Mouse (Mus musculus) splenic B cell, adult 2 months (primary cell): Measurements from ENCODE around the gene Arpc4.

Source experiments
- DNase-seq: peaks from one replicate; pipeline ENCODE4 v3.0.0-alpha.2; 2011; ENCODE audit warnings: low read depth, low spot score
- H3K27me3 ChIP-seq: 2 replicates; pipeline ENCODE4 v1.6.1; 2012; ENCODE audit warnings: mild to moderate bottlenecking, low read length, moderate library complexity, mixed read lengths; ENCODE audit not compliant: control insufficient read depth, poor library complexity, insufficient read depth, severe bottlenecking
- H3K36me3 ChIP-seq: 2 replicates; pipeline ENCODE4 v1.6.1; 2012; ENCODE audit warnings: mild to moderate bottlenecking, low read length, moderate library complexity, mixed read lengths; ENCODE audit not compliant: control insufficient read depth, poor library complexity, insufficient read depth, severe bottlenecking

Arpc4 gene

DNA sequence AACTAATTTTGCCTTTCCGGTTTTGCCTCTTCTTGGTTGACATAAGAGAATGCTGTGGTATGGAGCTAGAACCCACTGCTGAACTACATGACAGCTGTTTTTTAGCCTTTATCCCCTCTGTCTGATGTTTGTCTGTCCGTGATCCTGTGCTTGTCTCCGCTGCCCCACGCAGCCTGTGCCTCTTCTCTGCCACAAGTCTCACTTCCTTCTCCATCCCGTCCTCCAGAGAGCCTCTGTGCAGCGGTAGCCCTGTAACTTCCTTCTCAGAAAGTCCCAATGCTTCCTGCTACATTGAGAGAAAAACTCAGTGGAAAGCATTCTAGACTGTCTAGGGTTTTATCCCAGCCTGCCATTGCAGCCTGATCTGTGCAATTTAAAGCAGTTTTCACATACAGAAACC lies 1.3 kb downstream of the Arpc4 start:
- H3K27me3 ChIP-seq = no peaks in the 10 kb centered on the region
- H3K36me3 ChIP-seq = peaks cover 18% of the 10 kb centered on the region
- peak; percentile 58 for DNase-seq

DNA sequence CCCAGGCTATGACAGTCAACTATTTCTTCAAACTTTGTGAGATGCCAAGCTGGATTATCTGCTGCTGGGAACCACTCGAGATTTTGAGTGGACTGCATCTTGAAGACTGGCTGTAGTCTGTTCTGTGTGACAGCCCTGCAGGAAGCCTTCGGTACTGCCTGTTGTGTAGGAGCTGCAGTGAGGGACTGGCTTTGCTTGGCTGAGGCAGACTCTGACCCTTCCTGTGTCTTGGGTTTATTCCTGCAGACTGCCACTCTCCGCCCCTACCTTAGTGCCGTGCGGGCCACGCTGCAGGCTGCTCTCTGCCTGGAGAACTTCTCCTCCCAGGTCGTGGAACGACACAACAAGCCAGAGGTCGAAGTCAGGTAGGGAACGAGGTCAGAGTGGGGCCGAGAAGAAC lies 2.6 kb downstream of the Arpc4 start:
- peaks cover 23% of the 10 kb centered on the region for H3K36me3 ChIP-seq
- no peaks in the 10 kb centered on the region for H3K27me3 ChIP-seq
- no peak for DNase-seq

GRCm38 (mm10) chr6:113384351-113384927 lies 6.5 kb downstream of the Arpc4 start:
- no peak for DNase-seq
- Histone ChIP-seq H3K27me3 (no peaks in the 10 kb centered on the region), H3K36me3 (peaks cover 31% of the 10 kb centered on the region)

GRCm38 (mm10) chr6:113385160-113385714 lies 7.3 kb downstream of the Arpc4 start:
- H3K27me3 ChIP-seq = no peaks in the 10 kb centered on the region
- DNase-seq = no peak

GRCm38 (mm10) chr6:113386025-113386424 lies 8.1 kb downstream of the Arpc4 start:
- no peak for DNase-seq
- H3K36me3 ChIP-seq = peaks cover 31% of the 10 kb centered on the region
- no peaks in the 10 kb centered on the region for H3K27me3 ChIP-seq

More at GRCm38 (mm10) chr6:113385160-113385714, 7.3 kb downstream of the Arpc4 start:
- peaks cover 34% of the 10 kb centered on the region for H3K36me3 ChIP-seq

GRCm38 (mm10) chr6:113388960-113389359 lies 11.0 kb downstream of the Arpc4 start, which contains the start of gene Ttll3:
Gene Ttll3 (plus strand): TSS chr6:113389260.
- Histone ChIP-seq H3K27me3 (no peaks in the 10 kb centered on the region), H3K36me3 (peaks cover 20% of the 10 kb centered on the region)
- DNase-seq = no peak

GRCm38 (mm10) chr6:113390715-113391114 lies 12.8 kb downstream of the Arpc4 start:
- Histone ChIP-seq H3K36me3 (peaks cover 12% of the 10 kb centered on the region), H3K27me3 (no peaks in the 10 kb centered on the region)
- DNase-seq = no peak

DNA sequence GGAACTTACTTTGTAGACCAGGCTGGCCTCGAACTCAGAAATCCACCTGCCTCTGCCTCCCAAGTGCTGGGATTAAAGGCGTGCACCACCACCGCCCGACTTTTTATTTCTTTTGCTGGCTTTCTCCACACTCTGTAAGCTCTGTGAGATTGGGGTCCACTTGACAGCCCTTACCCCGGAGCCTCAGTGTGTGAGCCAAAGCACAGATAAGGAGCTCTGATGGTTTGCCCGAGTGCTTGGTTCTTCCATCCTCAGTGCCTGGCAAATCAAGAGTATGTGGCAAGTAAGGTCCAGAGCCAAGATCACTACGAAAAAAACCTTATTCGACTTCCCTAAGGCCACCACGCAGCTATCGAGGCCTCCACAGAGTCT lies 14.1 kb downstream of the Arpc4 start:
- Histone ChIP-seq H3K27me3 (no peaks in the 10 kb centered on the region), H3K36me3 (peaks cover 12% of the 10 kb centered on the region)
- no peak for DNase-seq

DNA sequence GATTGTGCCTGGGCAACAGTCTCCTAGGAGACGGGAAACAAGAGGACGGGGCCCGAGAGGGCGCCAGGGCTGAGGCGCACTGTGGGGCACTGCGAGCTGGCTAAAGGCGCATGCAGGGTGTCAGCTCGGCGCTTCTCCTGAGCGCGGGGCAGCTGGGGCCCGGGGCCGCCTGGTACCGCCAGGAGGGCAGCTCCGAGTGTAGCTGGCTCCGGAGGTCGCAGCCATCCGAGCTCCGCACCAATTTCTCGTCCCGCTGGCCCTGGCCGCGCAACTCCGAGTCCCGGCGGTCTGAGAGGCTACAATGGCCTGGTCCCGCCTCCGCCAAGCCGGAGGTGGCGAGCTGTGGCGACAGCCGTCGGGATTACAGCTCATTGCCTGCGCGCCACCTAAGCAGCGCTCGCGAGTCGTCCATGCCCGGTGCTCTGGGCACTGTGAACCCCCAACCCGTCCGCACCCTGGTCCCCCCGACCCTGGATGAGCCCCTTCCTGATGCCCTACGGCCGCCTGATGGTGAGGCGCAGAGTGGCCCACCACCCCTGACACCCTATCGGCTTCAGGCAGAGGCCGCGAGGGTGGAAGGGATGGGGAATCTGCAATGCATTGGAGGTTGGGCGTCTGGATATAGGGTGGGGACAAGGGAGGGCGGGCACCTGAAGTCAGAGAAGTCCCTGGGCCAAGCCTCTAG lies 14.6 kb downstream of the Arpc4 start:
- no peak for DNase-seq
- Histone ChIP-seq H3K36me3 (peaks cover 8% of the 10 kb centered on the region), H3K27me3 (no peaks in the 10 kb centered on the region)

DNA sequence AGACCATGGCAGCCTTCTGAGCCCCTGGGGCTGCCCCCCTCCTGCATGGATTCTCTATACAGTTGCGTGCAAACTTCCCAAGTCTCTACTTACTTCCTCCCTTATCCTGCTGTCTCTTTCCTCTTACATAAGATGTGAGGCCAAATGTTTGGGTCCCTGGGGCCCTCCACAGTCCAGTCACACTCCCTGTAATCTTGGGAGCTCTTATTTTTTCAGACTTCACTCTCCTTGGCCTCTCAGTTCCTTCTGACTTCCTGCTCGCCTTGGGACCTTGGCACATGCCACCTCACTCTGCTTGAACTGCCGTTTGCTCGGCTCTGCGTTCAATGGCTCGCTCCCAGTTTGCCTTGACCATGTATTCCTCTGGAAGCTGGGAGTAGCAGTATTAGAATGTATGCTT lies 16.0 kb downstream of the Arpc4 start:
- peaks cover 5% of the 10 kb centered on the region for H3K36me3 ChIP-seq
- no peaks in the 10 kb centered on the region for H3K27me3 ChIP-seq
- no peak for DNase-seq

GRCm38 (mm10) chr6:113394811-113395210 lies 16.9 kb downstream of the Arpc4 start:
- no peaks in the 10 kb centered on the region for H3K27me3 ChIP-seq
- peaks cover 4% of the 10 kb centered on the region for H3K36me3 ChIP-seq
- DNase-seq = no peak

DNA sequence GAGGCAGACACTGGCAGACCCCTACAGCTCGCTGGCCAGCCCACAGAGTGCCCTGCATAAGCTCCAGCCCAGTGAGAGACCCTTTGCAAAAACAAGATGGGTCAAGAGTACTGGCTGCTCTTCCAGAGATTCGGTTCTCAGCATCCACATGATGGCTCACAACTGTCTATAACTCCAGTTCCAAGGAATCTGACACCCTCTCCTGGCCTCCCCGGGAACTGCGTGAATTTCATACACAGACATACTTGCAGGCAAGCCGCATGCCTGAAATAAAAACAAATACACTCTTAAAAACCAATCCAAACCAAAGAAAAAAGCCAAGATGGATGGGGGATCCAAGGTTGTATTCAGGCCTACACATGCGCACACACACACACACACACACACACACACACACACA lies 17.6 kb downstream of the Arpc4 start:
- Histone ChIP-seq H3K36me3 (peaks cover 8% of the 10 kb centered on the region), H3K27me3 (no peaks in the 10 kb centered on the region)
- DNase-seq = no peak

DNA sequence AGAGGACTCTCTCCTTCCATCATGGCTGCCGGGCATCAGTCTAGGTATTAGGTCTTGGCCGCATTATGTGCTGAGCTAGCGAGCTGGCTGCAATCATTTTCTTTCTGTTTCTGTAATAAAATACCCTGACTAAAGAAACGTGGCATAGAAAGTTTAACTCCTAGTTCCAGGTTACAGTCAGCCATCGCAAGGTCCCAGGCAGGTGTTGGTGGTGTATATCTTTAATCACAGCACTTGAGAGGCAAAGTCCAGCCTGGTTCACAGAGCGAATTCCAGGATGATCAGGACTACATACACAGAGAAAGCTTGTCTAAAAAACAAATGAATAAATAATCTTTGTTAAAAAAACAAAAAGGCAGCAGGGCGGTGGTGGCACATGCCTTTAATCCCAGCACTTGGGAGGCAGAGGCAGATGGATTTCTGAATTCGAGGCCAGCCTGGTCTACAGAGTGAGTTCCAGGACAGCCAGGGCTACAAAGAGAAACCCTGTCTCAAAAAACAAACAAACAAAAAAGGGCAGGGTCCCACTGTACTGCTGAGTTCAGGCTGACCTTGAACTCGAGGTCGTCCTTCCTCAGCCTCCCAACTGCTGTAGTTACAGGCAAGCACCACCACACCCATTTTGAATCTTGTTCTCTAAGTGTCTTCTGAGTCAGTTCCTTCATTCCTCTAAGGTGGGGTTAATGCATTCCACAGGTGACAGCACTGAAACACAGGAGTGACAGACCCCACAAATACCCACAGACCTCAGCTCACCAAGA lies 18.5 kb downstream of the Arpc4 start:
- no peak for DNase-seq
- H3K27me3 ChIP-seq = no peaks in the 10 kb centered on the region
- H3K36me3 ChIP-seq = peaks cover 6% of the 10 kb centered on the region; the same call in 1 of the 2 replicates

DNA sequence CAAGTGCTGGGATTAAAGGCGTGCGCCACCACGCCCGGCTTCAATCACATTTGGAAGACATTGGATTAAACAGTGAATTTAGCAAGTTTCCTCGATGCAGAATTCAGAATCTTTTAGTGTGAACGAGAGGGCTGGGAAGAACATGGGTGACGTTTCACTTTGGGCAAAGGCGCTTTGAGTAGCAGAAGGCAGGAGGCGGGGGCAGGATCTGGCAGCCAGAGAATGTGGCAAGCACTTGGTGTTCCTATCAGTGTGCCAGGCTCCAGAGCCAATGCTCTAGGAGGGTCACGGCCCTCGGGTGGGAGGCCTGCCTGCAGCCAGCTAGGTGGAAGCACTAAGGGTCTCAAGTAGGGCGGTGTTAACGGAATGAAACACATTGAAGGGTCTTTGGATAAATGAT lies 24.2 kb downstream of the Arpc4 start:
- H3K27me3 ChIP-seq = no peaks in the 10 kb centered on the region
- H3K36me3 ChIP-seq = peaks cover 6% of the 10 kb centered on the region
- DNase-seq = no peak
